Mouse (Mus musculus): Measurements from ENCODE around the gene Nrtn. TPM values are rescaled to one million over a fixed set of nuclear protein-coding genes. Genes with fewer than 3 reads are reported as not detected.

Nrtn gene
- not detected for polyA plus RNA-seq (2017; shearing (Covaris generic))

DNA sequence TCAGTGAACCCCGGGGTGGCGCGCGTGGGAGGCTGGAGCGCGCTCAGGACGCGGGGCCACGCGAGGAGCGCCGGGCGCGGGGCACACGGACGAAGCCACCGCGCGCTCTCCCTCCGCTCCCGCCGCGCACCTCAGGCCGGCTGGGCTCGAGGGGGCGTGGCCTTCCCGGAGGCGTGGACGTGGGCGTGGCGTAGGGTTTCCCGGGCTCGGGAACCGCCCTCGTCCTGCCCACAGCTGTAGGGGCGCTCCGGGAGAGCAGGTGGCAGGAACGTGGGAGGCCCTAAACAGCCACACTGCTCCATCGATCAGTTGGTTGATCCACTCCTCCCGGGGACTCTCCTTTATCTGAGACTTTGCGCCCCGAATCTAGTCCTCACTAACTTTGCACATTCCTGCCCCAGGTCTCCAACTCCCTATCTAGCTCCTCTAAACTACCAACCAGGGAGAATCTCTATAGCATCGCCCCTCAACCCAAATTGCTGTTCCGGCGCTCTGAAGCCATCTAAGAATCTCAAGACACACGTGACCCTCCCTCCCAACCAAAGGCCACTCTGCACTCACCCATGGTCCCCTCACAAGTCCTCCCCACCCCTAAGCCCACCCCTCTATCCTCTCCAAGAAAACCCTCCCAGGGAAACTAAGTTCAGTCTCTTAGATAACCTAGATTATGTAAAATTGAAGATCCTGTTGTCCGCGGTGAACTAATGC is at the start of gene Nrtn:
Gene Nrtn, minus strand, starts transcription at position 115 of the 708 bp plus-strand sequence.
- no peak for ATAC-seq

- no peak for ATAC-seq
These were observed 48.5 kb upstream of the Nrtn start for GRCm38 (mm10) chr17:56805784-56806183.

DNA sequence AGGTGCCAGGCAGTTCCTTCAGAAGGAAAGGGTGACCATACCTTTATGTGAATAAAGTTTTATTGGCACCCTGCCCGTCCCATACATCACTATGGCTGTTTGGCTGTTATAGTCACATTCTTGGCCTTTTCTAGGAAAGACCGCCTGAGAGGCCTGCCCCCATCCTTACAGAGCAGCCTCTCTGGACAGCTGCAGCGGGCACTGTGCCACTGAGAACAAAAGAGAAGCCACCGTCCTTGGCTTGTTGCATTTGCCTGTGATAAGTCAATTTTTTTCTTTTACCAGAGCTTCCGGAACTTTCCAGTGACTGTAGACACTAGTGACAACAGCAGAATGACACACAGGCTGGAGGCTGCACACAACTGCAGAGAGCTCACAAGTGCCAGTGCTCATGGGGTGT is 47.6 kb upstream of the Nrtn start:
- no peak for ATAC-seq

- ATAC-seq = no peak
These were observed 44.7 kb upstream of the Nrtn start for GRCm38 (mm10) chr17:56802065-56802464.

DNA sequence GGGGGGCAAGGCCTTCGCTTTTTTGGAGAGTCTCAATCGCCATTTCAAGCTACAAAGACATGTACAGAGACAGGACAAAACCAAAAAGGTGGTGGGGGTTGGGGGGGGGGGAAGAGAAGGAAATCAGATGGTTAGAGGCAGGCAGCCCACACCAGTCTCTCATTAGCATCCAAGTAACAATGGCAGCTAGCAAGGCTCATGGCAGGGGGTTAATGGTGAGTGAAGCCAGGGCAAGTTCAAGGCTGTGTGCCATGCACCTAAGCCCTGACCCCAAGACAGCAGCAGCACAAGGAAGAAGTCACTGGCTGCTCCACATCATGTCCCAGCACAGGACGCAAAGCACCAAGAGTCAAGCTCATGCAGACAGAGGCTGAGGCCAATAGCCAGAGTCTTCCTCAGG is 41.9 kb upstream of the Nrtn start:
- ATAC-seq = no peak

GRCm38 (mm10) chr17:56793614-56794319 is 36.4 kb upstream of the Nrtn start:
- no peak for ATAC-seq

GRCm38 (mm10) chr17:56792588-56792987 is 35.3 kb upstream of the Nrtn start:
- no peak for ATAC-seq

DNA sequence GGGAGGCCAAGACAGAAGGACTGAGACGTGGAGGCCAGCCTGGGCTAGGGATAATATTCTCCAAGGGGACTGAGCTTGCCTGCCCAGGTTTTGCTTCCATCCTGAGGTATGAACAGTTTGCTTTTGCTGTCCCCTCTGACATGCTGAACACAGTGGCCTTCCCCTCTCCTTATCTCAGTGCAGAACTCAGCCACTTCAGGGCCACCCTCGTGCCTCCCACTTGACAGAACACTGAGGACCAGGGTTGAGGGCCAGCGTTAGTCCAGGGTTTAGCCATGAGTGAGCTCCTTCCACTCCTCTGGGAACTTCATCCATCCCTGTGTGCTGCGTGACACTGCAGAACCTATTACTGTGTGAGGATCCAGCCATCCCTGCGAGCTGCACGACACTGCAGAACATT is 32.0 kb upstream of the Nrtn start:
- ATAC-seq = no peak

GRCm38 (mm10) chr17:56788886-56789285 is 31.6 kb upstream of the Nrtn start:
- no peak for ATAC-seq

DNA sequence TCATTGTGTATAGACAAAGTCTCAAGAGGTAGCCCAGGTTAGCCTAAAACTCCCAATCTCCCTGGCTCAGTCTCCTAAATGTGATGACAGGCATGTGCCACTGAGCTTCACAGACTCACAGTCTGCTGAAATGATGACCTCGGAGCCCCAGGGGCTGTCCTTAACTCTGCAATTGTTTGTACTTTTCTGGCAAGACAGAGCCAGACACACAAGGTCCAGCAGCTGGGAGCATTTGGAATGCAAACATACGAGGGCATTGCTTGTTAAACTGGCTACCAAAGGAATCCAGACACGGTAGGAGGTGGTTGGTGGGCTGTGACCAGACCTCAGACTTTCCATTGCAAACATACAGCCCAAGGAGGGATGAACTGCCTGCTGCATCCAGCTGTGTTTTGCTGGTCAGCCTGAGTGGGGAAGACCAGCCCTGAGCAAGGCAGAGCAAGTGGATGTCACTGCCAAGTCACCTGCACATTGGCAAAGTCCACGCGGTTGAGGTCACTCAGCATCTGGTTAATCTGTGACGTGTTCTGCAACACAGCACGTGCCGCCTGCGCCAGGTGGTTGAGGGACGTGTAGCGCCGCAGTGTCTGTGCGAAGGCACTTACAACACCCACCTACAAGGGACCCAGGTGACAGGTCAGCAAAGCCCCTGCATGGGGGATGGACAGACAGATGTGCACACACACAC is 23.1 kb upstream of the Nrtn start:
- no peak for ATAC-seq

GRCm38 (mm10) chr17:56778779-56779362 is 21.5 kb upstream of the Nrtn start:
- no peak for ATAC-seq

DNA sequence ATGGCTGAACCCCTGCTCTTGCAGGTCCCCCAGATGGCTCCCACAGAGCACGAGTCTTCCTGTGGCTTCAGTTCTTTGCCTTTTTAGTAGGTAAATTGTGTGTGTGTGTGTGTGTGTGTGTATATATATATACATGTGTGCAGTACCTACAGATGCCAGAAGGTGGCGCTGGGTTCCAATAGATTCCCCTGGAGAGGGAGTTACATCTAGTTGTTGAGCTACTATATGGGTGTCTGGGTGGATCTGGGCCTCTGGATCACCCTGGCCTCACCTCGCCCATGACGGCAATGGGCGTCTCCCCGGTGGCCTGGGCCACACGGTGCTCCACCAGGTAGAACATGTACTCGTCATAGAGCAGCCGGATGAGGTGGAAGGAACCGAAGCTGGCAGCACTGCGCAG is 20.2 kb upstream of the Nrtn start:
- no peak for ATAC-seq

- ATAC-seq = no peak
These were observed 12.6 kb upstream of the Nrtn start, which contains the start of gene Prr22 for GRCm38 (mm10) chr17:56769950-56770349. Gene Prr22 (plus strand): TSS chr17:56770250.

GRCm38 (mm10) chr17:56768941-56769340 is 11.6 kb upstream of the Nrtn start:
- no peak for ATAC-seq

DNA sequence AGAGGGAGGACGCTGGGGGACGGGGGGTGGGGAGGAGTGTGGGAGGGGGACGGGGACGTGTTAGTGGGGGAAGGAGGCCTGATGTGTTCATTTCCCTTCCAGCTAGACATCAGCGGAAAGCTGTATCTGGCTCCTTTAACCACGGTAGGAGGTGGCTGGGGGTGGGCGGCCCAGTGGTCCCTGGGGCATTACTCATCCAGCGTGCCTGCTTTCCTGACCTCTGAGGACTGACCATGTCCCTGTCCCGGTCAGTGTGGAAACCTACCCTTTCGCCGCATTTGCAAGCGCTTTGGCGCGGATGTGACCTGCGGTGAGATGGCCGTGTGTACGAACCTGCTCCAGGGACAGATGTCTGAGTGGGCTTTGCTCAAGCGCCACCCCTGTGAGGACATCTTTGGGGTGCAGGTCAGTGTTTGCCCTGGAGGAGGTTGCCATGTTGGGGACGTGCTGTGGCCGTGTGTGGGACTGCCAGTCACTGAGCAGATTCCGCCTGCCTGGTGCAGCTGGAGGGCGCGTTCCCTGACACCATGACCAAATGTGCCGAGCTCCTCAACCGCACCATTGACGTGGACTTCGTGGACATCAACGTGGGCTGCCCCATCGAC is 10.3 kb upstream of the Nrtn start:
- ATAC-seq = no peak

GRCm38 (mm10) chr17:56766631-56767405 is 9.5 kb upstream of the Nrtn start:
- no peak for ATAC-seq

GRCm38 (mm10) chr17:56765431-56765830 is 8.1 kb upstream of the Nrtn start:
- no peak for ATAC-seq

DNA sequence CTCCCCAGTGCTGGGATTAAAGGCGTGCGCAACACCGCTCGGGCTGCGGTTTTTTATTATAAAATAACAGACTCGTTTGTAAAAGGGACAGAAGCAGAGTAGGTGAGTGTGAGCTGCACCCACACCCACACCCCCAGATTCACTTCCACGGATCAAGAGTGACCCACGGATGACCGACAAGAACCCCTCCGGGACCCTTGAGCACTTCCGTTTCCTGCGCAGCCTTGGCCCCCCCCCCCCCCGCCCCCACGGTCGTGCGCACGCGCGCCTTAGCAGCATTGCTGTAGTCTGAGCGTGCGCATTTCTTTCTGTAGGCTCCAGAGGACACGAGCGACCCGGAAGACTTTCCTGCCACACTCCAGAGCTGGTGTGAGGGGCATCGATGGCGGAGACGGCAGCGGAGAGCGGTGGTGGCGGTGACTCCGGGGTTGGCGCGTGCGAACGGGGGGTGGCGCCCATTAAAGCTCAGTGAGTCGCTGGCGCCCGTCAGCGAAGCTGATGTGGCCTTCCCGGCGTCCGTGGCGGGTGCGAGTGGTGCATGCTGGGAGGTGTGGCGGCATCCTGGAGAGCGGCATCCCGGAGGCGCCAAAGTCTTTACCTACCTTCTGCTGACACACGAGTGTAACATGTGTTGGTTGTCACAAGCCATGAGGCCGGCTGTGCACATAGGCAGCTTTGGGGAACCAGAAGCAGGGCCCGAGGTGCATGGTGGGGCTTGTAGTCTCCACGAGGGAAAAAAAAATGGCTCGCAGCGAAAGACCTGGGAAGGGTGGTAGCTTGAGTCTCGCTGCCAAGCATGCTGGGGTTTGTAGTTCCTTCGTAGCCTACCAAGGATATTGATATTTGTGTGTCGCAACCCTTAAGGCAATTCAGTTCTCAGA is 7.4 kb upstream of the Nrtn start, which contains the start of gene Dus3l:
Gene Dus3l, plus strand, starts transcription at position 284 of the 881 bp plus-strand sequence.
- peak; percentile 87 for ATAC-seq

- no peak for ATAC-seq
These were observed 6.5 kb upstream of the Nrtn start for GRCm38 (mm10) chr17:56763741-56764250.
